Mouse (Mus musculus) spleen, embryonic (tissue): ENCODE data around the gene Ankrd12.
"Not testable (repeated sequence)": the region's sequence is repeated elsewhere in the genome, so short reads cannot be mapped to it uniquely, and the experiment has no call there.

Experiments used
- CTCF ChIA-PET: fragments of 350-600 bp; sonication (Branson Sonifier 250); formaldehyde crosslinking; loops from one replicate; lab custom pipeline; 2022; lab: Charles Lee

Ankrd12 gene

GRCm38 (mm10) chr17:65988151-65988820 lies 88.6 kb downstream of the Ankrd12 start:
- CTCF ChIA-PET, result no interaction called here

GRCm38 (mm10) chr17:65976720-65977119 lies 100.2 kb downstream of the Ankrd12 start:
- CTCF ChIA-PET, result not testable (repeated sequence)

- CTCF ChIA-PET, result interaction anchor here (0.6 kb wide), 1 partner anchor 58 kb away, joined by 4 read pairs; no protein-coding TSS in a partner anchor
Observed at GRCm38 (mm10) chr17:65967751-65968150, 109.1 kb downstream of the Ankrd12 start.

- CTCF ChIA-PET, result no interaction called here
Observed at GRCm38 (mm10) chr17:65962263-65962662, 114.6 kb downstream of the Ankrd12 start.

- CTCF ChIA-PET, result interaction anchor here (0.7 kb wide), 1 partner anchor 11 kb away, joined by 7 read pairs; no protein-coding TSS in a partner anchor
Observed at GRCm38 (mm10) chr17:65961606-65962136, 115.2 kb downstream of the Ankrd12 start.

GRCm38 (mm10) chr17:65959011-65959410 lies 117.9 kb downstream of the Ankrd12 start:
- CTCF ChIA-PET, result no interaction called here

GRCm38 (mm10) chr17:65958366-65958765 lies 118.5 kb downstream of the Ankrd12 start:
- CTCF ChIA-PET, result no interaction called here

- CTCF ChIA-PET, result interaction anchor here (0.5 kb wide), 1 partner anchor 75 kb away, joined by 5 read pairs; no protein-coding TSS in a partner anchor
Observed at GRCm38 (mm10) chr17:65957782-65958325, 119.0 kb downstream of the Ankrd12 start.

- CTCF ChIA-PET, result interaction anchor here (0.5 to 0.6 kb wide), 2 partner anchors 14 to 75 kb away, joined by 3 to 5 read pairs; no protein-coding TSS in a partner anchor
Observed at GRCm38 (mm10) chr17:65956993-65957781, 119.7 kb downstream of the Ankrd12 start.

- CTCF ChIA-PET, result no interaction called here
Observed at GRCm38 (mm10) chr17:65956140-65956539, 120.7 kb downstream of the Ankrd12 start.

GRCm38 (mm10) chr17:65953959-65954358 lies 122.9 kb downstream of the Ankrd12 start:
- CTCF ChIA-PET, result no interaction called here

- CTCF ChIA-PET, result no interaction called here
Observed at GRCm38 (mm10) chr17:65952083-65952482, 124.8 kb downstream of the Ankrd12 start.

GRCm38 (mm10) chr17:65950622-65951404 lies 126.1 kb downstream of the Ankrd12 start, which contains the start of gene Twsg1:
Twsg1 (minus strand) TSS chr17:65951226.
- CTCF ChIA-PET, result interaction anchor here (0.6 to 1.1 kb wide), 3 partner anchors 11 to 80 kb away, joined by 7 to 13 read pairs (median 7); no protein-coding TSS in a partner anchor

- CTCF ChIA-PET, result interaction anchor here (0.6 to 1.1 kb wide), 3 partner anchors 11 to 43 kb away, joined by 3 to 13 read pairs (median 7); no protein-coding TSS in a partner anchor
Observed at GRCm38 (mm10) chr17:65950183-65950582, 126.7 kb downstream of the Ankrd12 start.

- CTCF ChIA-PET, result no interaction called here
Observed at GRCm38 (mm10) chr17:65947307-65947706, 129.6 kb downstream of the Ankrd12 start.

- CTCF ChIA-PET, result no interaction called here
Observed at GRCm38 (mm10) chr17:65945420-65945819, 131.5 kb downstream of the Ankrd12 start.

GRCm38 (mm10) chr17:65942394-65942793 lies 134.5 kb downstream of the Ankrd12 start:
- CTCF ChIA-PET, result interaction anchor here (0.5 kb wide), 1 partner anchor 72 kb away, joined by 3 read pairs; no protein-coding TSS in a partner anchor

GRCm38 (mm10) chr17:65941275-65941674 lies 135.6 kb downstream of the Ankrd12 start:
- CTCF ChIA-PET, result no interaction called here

GRCm38 (mm10) chr17:65940221-65940620 lies 136.7 kb downstream of the Ankrd12 start:
- CTCF ChIA-PET, result interaction anchor here (0.6 to 1.3 kb wide), 2 partner anchors 52 to 56 kb away, joined by 3 to 4 read pairs; no protein-coding TSS in a partner anchor

- CTCF ChIA-PET, result interaction anchor here (0.6 to 1.3 kb wide), 2 partner anchors 53 to 56 kb away, joined by 3 to 4 read pairs; no protein-coding TSS in a partner anchor
Observed at GRCm38 (mm10) chr17:65939461-65940192, 137.3 kb downstream of the Ankrd12 start.
